Mouse (Mus musculus): ENCODE measurements at regions not wholly inside any gene's neighbourhood (a gene's known extent, or its start where the extent isn't known, plus 50 kb on each side); places are given as distances from the start of the nearest gene placed in this dataset.

DNA sequence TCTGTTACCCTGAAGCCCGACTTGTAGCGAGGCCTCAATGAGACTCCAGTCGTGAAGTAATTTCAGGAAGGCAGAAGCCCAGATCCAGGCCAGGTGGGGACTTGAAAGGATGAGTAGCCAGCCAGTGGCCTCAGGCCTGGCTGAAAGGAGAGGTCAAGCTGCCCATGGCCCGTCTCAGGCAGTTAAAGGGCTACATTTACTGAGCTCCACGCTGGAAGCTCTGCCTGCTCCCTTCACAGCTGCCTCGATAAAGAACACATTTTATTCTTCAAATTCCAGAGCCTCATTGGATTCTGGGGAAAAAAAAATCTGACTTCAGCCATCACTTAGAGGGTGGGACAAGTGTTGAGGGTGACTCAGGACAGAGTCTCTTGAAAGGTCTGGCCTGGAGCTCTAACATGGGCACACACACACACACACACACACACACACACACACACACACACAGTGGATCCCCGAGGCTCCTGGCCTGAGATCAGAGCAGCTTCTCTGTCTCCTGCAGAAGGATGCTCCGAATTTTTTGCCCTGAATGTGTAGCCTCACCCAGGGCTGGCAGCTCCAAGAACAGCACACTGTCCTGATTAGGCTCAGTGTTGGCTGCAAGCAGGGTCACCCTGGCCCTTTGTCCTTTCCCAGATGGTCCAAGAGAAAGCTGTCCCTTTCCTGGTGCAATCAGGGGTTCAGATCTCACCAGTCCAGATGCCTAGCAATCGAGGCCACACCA lies 53.0 kb downstream of the Gadd45g start:
- no peak for DNase-seq (ENCODE audit: low read depth, low spot score)

DNA sequence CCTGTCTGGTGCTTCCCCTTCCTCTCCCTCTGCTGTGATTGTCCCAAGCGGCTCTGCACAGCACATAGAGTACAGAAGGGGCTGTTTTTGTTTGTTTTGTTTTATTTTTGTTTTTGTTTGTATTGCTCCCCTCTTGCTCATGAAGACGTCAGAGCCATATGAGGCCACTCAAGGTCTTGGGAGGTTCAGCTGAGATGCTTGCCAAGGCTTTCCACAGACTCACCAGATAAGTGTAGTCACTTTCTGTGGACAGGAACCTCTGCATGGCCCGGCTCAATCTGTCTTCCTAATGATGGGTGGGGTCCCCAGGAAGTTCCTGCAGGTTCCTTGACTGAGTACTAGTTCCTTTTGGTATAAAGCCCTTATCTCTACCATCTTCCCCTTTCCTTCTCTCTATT lies 53.6 kb downstream of the Gadd45g start:
- no peak for DNase-seq (ENCODE audit: low read depth, low spot score)

DNA sequence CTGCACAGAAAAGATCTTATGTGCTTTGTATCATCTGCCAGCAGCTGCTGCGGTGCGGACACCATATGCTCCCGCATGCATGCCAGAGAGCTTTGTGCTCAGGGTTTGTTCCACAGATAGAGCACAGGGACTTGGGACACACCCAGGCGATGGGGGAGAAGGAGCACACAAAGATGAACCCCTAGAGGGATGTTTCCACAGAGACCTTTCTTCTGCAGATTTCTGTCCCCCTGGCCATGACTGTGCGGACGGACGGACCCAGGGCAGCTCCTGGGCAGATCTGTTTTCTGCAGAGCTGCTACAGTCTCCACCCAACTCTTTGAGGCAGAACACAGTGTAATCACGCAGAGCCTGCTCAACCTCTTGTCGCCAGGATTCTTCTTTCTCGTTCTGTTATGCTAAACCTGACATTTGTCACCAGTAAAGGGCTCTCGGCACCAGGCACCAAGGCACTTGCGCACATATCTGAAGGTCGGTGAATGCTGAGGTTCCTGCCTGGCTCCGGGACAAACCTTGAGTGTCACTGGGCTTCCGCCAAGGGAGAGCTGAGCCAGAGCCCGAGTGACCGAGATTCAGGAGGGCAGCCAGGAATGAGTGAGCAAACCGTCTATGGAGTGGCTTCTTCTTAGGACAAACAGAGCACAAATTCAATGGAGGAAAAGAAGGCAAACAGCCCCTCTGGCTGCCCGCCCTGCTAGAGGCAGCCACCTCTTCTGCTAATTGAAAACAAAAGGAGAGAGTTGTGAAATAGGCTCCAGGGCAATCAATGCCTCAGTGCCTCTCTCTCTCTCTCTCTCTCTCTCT lies 56.2 kb downstream of the Gadd45g start:
- peak; percentile 83 for DNase-seq (ENCODE audit: low read depth, low spot score)

DNA sequence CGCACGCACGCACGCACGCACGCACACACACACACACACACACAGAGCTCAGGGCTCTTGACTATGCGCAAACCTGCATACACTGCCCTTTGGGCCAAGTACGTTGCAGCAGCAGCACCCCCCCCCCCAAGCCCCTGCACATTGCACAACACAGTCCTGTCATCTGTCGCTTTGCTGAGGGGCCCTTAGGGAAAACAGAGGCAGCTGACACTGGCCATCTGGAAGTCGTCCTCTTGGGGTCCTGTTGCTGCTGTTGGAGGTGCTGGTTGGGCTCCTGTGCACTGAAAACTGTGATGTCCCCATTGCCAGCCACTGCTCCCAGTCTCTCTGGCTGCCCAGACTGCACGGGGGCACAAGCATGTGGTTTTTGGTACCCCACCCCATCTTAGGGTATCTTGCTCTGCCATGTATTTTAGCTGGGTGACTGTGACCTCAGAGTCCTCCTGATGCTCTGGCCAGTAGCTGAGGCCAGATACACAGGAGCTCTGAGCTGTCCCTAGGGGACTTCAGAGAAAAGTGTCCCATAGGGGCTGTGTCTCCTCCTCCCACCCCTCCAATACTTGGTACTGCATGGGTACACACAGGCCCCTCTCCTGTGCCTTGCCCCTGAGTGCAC lies 57.0 kb downstream of the Gadd45g start:
- DNase-seq (ENCODE audit: low read depth, low spot score) = no peak

DNA sequence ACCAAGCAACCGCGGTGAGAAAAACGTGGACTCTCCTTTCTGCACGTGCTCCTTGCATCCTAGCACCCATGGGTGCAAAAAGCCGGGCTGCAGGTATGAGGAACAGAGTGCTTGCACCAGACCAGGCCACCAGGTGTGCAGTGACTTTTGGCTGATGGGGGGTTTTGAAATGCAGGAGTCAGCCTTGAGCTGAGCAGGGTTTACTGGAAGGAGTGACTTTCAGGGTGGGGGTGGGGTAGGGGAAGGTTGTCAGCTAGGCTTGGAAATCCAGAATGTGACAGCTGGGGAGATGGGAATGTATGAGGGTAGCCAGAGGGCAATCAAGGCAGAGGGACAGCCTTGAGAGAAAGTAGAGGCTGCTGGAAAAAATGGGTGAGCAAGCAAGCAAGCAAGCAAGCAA lies 58.8 kb downstream of the Gadd45g start:
- DNase-seq (ENCODE audit: low read depth, low spot score) = no peak

DNA sequence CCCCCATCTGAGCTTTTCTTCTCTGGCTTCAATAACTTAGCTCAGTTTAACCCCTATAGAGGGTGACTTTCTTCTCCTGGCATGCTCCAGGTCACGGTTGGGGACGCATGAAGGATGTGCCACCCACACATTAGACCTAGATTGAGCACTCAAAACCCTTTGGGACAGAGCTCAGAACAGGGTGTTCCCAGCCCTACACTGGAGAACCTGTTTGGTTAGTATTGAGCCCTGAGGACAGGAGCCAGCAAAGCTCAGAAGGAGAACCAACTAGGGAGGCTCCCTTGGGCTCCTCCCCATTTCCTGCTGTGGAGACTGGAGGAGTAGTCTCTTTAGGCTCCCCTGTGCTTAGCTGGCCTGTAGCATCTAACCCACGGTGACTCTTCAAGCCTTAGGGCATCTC lies 59.6 kb downstream of the Gadd45g start:
- DNase-seq (ENCODE audit: low read depth, low spot score) = no peak

DNA sequence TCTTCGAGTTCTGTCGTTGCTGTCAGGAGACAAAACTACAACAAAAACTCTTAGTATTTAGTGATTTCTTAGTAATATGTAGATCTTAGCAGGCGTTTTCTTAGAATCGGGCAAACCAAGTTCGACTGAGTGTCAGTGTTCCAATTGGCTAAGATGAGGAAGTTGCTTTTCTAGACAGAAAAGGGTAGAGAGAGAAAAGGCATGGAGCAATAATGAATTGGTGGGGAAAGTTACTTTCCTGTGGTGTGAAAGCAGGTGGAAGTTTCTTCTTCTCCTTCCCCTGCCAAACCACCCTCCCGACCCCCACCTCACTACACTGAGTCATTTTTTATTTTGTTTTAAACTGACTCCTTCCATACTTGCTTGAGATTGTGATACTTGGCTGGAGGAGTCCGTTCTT lies 62.0 kb downstream of the Gadd45g start:
- no peak for DNase-seq (ENCODE audit: low read depth, low spot score)

DNA sequence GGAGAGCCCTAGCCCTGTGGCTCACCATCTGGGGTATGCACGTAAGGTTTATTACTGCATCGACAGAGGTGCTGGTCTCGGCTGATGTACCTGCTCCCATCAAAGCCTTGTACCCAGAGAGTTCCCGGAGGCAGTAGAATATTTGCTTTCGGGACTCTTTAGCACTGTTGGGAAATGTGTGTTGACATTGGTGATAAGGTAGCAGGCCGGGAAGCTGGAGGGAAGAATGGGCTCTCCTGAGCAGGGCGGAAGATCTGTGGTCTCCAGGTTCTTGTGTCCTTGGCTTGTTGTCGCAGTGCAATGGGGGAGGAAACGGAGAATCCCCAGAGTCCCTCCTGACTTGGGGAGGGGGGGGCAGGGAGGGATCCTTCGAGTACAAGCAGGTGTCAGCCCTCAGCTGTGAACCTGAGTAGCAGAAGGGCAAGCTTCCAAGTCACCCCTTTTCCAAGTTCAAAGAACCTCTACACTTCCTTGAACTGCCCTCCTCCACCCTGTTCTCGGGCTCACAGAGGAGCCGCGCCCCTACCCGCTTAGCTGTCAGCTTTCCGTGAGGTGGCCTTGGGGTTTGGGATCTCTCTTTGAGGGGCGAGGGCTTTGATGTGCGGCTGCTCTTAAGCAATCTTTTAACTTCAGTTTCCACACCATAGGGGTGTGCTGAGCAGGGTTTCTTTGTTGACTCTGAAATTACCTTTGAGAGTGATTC lies 65.0 kb downstream of the Gadd45g start:
- DNase-seq (ENCODE audit: low read depth, low spot score) = no peak

DNA sequence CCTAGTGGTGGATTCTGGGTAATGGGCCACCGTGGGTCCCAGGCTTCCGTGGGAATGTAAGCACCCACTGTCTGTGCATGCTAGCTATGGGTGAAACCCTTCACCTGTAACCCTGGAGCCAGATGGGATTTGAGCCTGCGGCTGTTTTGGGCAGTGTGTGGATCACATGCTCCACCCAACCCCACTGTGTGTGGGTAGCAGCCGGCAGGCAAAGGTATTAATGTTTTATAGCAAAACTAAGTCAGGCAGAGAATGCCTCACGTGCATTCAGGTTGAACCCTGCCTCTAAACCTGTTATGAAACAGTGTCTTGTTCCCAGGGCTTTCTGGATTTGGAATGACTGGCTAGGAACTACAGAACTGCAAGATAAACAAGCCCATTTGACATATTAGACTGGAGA lies 66.0 kb downstream of the Gadd45g start:
- no peak for DNase-seq (ENCODE audit: low read depth, low spot score)

DNA sequence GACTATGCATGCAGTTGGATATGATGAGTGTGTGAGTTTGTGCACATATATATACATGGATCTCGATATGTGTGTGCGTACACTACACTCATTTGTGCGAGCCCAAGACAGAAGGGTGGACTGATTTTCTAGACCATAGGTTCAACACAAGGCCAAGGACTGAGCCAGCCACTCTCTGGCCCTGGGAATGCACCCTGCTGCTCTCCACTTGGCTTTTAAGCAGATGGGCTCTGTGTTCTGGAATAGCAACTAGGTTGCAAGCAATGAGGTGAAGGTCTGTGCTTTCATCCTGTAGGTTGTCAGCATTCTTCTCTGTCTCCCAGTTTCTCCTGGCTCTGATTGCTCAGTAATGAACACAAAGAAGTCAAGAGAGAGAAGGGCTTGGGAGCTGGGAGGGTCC lies 66.5 kb downstream of the Gadd45g start:
- DNase-seq (ENCODE audit: low read depth, low spot score) = no peak

DNA sequence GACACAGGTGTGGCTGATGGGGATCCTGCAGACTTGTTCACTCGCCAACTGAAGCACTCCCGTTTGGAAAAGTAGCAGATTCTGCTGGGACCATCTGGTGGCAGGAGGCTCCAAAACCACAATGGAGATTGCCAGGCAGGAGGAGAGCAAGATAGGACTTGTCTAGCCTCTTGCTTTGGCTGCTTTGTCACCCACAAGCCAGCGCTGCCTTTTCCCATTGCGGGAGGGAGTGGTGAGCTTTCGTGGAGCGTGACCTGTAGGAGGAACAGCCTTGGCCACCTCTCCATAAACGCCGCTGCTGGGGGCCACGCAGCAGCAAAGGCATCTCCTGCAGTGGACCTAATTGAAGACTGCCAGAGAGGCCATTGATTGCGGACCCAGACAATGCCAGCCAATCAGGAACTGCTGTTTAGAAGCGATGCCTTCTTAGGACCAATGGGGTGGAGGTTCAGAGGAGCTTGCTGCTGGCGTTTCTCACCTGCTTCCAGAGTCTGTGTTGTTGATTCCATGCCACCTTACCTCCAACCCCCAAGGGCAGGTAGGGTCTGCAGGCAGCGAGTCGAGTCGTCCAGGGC lies 70.3 kb downstream of the Gadd45g start:
- DNase-seq (ENCODE audit: low read depth, low spot score) = no peak

DNA sequence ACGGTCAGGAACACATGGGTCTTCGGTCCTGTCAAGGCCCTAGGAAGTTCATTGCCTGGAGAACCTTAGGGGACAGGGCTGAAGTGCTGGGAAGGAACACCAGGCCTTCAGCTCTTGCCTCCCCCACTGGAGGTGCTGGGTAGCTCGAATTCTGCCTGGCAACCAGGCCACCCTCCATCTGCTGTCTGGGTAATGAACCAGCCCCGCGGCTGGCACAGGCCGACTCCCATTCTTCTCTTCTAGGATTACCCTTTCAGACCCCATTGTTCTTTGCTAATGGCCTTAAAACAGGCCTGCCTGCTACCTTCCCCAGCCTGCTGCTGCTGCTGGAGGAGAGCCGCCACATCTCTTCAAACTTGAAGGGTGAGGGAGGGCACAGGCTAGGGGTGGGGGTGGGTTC lies 71.2 kb downstream of the Gadd45g start:
- DNase-seq (ENCODE audit: low read depth, low spot score) = no peak

DNA sequence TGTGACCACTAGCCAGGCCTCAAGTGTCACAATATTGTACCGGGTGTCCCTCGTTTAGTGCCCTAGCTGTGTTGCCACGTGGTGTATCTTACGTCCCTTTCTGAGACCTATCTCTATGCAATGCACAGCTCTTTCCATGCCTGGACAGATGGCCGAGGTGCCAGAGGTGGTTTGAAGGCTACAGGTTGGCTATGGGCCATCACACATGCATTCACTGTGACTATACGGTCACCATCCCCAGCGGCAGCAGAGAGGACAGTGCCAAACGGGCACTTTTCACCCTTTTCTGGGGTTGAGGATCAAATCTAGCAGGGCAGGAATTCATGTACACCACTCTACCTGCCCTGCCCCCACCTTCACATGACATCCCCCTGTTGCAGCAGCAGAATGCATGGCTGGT lies 71.6 kb downstream of the Gadd45g start:
- DNase-seq (ENCODE audit: low read depth, low spot score) = no peak

DNA sequence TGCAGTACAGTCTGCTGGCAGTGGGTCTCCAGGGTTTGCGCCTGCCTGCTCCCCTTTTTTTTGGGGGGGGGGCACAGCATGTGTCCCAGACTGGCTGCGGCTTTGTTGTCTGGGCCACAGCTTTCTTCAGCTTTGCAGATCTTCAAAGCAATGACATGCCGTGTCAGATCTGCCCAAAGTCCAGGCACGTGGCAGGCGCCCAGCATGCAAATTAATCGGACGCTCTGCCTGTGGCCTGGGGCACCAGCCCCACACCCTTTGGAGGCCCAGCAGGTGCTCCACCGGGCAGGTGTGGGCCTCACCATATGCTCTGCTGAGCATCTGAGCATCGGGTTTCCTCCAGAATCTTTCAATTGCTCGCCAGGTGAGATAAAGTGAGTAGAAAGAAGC lies 72.3 kb downstream of the Gadd45g start:
- DNase-seq (ENCODE audit: low read depth, low spot score) = no peak

DNA sequence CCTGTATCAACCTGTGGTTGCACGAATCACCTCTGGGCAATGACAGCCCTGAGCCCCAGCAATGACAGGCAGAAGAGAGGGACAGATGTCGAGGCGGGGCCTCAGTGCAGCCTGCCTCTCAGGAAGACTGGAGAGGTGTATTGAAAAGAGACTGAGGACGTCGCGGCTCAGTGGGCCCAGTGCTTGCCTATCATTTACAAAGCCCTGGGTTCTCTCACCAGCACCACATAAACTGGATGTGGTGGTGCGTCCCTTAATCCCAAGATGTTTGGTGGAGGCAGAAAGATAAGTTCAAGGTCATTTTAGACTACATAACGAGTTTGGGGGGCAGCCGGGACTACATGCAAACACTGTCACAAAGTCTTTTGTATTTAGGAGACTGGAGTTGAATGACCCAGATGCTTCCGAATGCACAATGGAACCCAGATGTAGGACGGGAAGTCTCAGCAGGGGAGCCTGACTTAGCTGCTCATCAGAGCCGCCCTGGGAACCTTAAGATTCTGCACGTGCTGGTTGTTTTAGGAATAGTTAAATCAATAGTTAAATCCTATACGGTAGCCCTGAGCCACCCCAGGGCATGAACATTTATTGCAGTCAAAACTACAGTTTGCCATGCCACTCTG lies 72.8 kb downstream of the Gadd45g start:
- DNase-seq (ENCODE audit: low read depth, low spot score) = no peak

DNA sequence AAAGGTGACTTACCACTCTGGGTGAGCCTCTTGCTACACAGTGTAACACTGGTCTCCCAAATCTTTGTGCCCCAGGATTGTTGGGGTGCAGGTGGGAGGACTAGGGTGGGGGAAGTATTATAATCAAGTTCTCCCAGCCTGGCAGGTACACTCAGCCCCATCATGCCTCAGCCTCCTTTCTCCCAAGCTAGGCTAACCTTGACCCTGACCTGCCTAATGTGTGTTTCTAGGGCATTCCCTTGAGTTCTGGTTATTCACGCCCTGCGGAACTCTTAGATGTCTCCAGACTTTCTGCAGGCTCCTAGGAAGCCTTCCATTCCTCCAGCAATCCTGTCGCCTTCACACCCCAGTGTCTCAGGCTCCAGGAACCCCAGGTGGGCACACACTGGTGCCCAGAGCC lies 73.5 kb downstream of the Gadd45g start:
- no peak for DNase-seq (ENCODE audit: low read depth, low spot score)

DNA sequence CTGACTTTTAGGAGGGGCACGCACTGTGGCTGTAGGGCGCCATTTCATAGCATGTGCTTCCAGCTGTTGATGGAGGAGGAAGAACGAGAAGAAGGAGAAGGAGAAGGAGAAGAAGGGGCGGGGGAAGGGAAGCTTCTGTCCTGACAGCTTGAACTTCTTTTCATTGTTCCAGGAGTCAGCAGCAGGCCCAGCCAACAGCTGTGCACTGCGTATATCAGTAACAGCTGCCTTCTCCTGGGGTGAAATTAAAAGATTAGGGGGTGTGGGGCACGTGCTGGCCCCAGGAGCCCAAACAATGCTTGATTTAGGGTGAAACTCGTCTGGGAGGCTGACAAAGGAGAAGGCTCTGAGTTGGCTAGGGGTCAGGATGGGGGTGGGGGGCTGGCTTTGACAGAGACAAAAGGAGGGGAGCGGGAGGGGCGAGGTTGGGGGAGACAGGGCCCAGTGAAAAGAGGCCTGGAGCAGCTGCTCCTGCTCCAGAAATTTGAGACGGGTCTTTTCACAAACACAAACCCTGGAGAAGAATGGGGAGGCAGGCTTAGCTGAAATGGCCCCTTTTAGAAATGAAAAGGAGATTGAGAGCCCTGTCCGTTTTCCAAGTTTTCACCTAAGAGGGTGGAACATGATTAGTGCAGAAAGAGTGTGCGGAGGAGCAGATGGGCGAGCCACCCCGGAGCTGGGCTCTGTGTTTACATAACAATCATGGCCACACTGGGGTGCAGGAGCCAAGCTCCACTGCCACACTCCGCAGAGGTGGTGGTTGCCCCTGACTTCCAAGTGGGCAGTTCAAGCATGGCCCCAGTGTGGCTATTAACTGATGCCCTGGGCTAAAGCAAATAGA lies 74.3 kb downstream of the Gadd45g start:
- no peak for DNase-seq (ENCODE audit: low read depth, low spot score)

DNA sequence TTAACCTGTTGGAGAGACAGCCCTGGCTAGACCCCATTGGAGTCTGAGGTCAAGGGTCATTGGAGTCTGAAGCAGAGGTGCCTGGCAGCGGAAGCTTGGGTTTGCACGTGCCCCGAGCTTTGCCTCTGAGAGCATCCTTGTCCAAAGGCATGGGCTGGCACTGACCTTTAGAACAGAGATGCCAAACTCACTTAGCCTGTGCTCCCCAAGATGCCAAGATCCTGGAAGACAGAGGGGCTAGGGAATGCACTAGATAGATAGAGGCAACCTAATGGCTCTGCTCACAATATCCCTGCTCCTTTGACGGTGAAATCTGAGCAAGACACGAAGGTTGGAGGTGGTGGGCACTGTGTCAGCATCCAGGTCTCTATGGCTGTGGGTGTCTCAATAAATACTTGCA lies 75.1 kb downstream of the Gadd45g start:
- no peak for DNase-seq (ENCODE audit: low read depth, low spot score)

DNA sequence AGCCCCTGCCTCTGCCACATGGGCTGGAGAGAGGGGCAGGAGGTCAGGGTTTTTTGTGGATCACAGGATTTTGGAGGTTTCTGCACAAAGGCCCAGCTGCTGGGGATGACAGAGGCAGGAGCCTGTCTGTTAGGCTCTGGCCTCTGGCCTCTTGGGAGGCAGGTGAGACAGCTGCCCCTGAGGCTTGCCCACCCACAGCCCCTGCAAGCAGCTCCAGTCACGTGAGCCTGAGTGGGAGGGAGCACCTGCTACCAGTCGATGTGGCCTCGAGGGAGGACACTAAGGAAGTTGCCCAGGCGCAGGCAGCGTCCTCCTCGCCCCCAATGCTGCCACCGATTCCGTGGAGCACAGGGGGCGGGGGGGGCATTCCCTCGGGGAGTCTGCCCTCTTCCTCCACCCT lies 80.3 kb downstream of the Gadd45g start:
- DNase-seq (ENCODE audit: low read depth, low spot score) = no peak

DNA sequence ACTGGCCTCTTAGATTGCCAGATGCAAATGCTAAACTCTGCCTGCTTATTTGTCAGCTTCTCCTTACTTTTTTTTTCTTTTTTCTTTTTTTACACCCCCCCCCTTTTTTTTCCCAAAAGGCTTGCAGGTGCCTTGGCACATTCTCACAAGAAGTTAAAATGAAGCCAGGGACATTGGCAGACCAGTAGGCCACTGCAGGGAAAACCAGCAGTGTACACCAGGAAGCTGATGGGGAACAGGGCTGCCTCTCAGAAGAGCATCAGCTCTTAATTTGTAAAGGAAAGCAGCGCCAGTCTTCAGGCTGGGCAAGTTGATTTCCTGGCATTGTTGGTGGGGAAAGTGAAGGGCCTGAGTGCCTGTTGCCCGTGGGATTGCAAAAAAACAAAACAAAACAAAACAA lies 83.3 kb downstream of the Gadd45g start:
- no peak for DNase-seq (ENCODE audit: low read depth, low spot score)

Data from skeletal muscle tissue, adult 2 months (tissue).